Mouse (Mus musculus) limb, embryonic 11.5 days (tissue): ENCODE results near the gene Appbp2. TPM values are rescaled to one million over a fixed set of nuclear protein-coding genes. Genes with fewer than 3 reads are reported as not detected.
"Not testable (repeated sequence)": the region's sequence is repeated elsewhere in the genome, so short reads cannot be mapped to it uniquely, and the experiment has no call there.

Experiments used
- ATAC-seq: fragments of 200-750 bp; cut with Nextera tagmentation; 2 replicates; pipeline ENCODE4 v1.8.0; 2017; ENCODE audit warnings: low read depth; ENCODE audit not compliant: insufficient number of reproducible peaks, low FRiP score, low TSS enrichment
- DNase-seq: peaks from one replicate; pipeline ENCODE4 v3.0.0-alpha.2; 2015; ENCODE audit warnings: low spot score
- H3K27ac ChIP-seq: fragments of 300-500 bp; sonication (generic); replicated peaks from 2 replicates; pipeline ENCODE4 v1.5.1; 2014; ENCODE audit warnings: low read depth, mild to moderate bottlenecking, low read length
- H3K27me3 ChIP-seq: fragments of 300-500 bp; sonication (generic); 2 replicates; pipeline ENCODE4 v1.6.1; 2014; ENCODE audit warnings: mild to moderate bottlenecking, low read length, mixed read lengths; ENCODE audit not compliant: control insufficient read depth, insufficient read depth
- H3K36me3 ChIP-seq: fragments of 300-500 bp; sonication (generic); 2 replicates; pipeline ENCODE4 v1.6.1; 2014; ENCODE audit warnings: mild to moderate bottlenecking, low read length, moderate library complexity, mixed read lengths; ENCODE audit not compliant: control insufficient read depth, insufficient read depth
- H3K4me1 ChIP-seq: fragments of 300-500 bp; sonication (generic); 2 replicates; pipeline ENCODE4 v1.6.1; 2014; ENCODE audit warnings: low read length, mixed read lengths; ENCODE audit not compliant: control insufficient read depth, insufficient read depth
- H3K4me2 ChIP-seq: fragments of 300-500 bp; sonication (generic); 2 replicates; pipeline ENCODE4 v1.6.1; 2014; ENCODE audit warnings: low read depth, mild to moderate bottlenecking, moderate library complexity; ENCODE audit not compliant: severe bottlenecking
- H3K4me3 ChIP-seq: fragments of 300-500 bp; sonication (generic); 2 replicates; pipeline ENCODE4 v1.5.1; 2014; ENCODE audit warnings: low read depth, low read length
- H3K9ac ChIP-seq: fragments of 300-500 bp; sonication (generic); 2 replicates; pipeline ENCODE4 v1.6.1; 2014; ENCODE audit warnings: mild to moderate bottlenecking, low read length
- H3K9me3 ChIP-seq: fragments of 300-500 bp; sonication (generic); 2 replicates; pipeline ENCODE4 v1.6.1; 2016; ENCODE audit warnings: low read length; ENCODE audit not compliant: control insufficient read depth
- WGBS: fragments of 180-500 bp; shearing (Covaris S2); extraction: QIAGEN DNeasy Blood & Tissue Kit; methylation state at CpG from one replicate; pipeline ENCODE4 v1.1.7; 2014; 5-methylcytosine and 5-hydroxymethylcytosine counted together
- polyA plus RNA-seq: library from polyadenylated mRNA; unstranded; fragments of >200 nt; fragmentation: Nextera tagmentation; extraction: Ambion mirVana; gene quantifications from 2 replicates; pipeline ENCODE4 v1.2.1, GENCODE M21; 2014

Gene Appbp2
- polyA plus RNA-seq, 1 experiment from 2014 or later, result 49.7 TPM

- ATAC-seq (no peak), DNase-seq (no peak)
- Histone ChIP-seq H3K9ac (no peak overlapping the region), H3K9me3 (no peaks in the 10 kb centered on the region), H3K36me3 (no peaks in the 10 kb centered on the region), H3K27me3 (no peaks in the 10 kb centered on the region), H3K4me2 (no peak overlapping the region), H3K27ac (no peak overlapping the region), H3K4me1 (0 out of 2 replicates have a peak, but pooled peaks cover 3% of the 10 kb centered on the region), H3K4me3 (no peak overlapping the region)
- WGBS, result 67% methylated on average over 1 of the region's 1 CpGs
These were observed 67.4 kb downstream of the Appbp2 start for GRCm38 (mm10) chr11:85167503-85167902.

GRCm38 (mm10) chr11:85164371-85164770, 70.6 kb downstream of the Appbp2 start:
- Histone ChIP-seq H3K4me1 (no peaks in the 10 kb centered on the region), H3K9me3 (no peaks in the 10 kb centered on the region), H3K36me3 (no peaks in the 10 kb centered on the region), H3K27me3 (no peaks in the 10 kb centered on the region), H3K27ac (no peak overlapping the region), H3K9ac (no peak overlapping the region), H3K4me2 (no peak overlapping the region), H3K4me3 (no peak overlapping the region)
- ATAC-seq (no peak), DNase-seq (no peak)

DNA sequence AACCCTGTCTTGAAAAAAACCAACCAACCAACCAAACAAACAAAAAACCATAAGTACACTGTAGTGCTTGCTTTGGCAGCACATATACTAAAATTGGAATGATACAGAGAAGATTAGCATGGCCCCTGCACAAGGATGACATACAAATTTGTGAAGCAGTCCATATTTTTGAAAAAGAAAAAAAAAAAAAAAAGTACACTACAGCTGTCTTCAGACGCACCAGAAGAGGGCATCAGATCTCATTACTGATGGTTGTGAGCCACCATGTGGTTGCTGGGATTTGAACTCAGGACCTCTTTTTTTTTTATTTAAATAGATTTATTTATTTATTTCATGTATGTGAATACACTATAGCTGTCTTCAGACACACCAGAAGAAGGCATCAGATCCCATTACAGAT, 71.9 kb downstream of the Appbp2 start:
- H3K4me3 ChIP-seq, H3K4me1 ChIP-seq, H3K27me3 ChIP-seq, H3K27ac ChIP-seq, H3K4me2 ChIP-seq, DNase-seq, H3K9me3 ChIP-seq, H3K9ac ChIP-seq, ATAC-seq, H3K36me3 ChIP-seq: not testable (repeated sequence)
- 89% methylated on average over 1 of the region's 1 CpGs for WGBS

- Histone ChIP-seq H3K4me2 (no peak overlapping the region), H3K4me1 (no peaks in the 10 kb centered on the region), H3K27ac (no peak overlapping the region), H3K27me3 (no peaks in the 10 kb centered on the region), H3K9me3 (no peaks in the 10 kb centered on the region), H3K9ac (no peak overlapping the region), H3K4me3 (no peak overlapping the region), H3K36me3 (no peaks in the 10 kb centered on the region)
- WGBS, result 69% methylated on average over 2 of the region's 2 CpGs
- no peak for DNase-seq
- no peak for ATAC-seq
These were observed 77.6 kb downstream of the Appbp2 start for GRCm38 (mm10) chr11:85157301-85157700.

GRCm38 (mm10) chr11:85152256-85152930, 82.5 kb downstream of the Appbp2 start:
- H3K27me3 ChIP-seq, result no peaks in the 10 kb centered on the region
- H3K4me1 ChIP-seq, result no peaks in the 10 kb centered on the region
- H3K27ac ChIP-seq, result no peak overlapping the region
- WGBS, result 76% methylated on average over 2 of the region's 2 CpGs
- no peaks in the 10 kb centered on the region for H3K9me3 ChIP-seq
- no peak overlapping the region for H3K9ac ChIP-seq
- no peaks in the 10 kb centered on the region for H3K36me3 ChIP-seq
- ATAC-seq (no peak), DNase-seq (no peak)
- no peak overlapping the region for H3K4me2 ChIP-seq
- H3K4me3 ChIP-seq, result no peak overlapping the region

DNA sequence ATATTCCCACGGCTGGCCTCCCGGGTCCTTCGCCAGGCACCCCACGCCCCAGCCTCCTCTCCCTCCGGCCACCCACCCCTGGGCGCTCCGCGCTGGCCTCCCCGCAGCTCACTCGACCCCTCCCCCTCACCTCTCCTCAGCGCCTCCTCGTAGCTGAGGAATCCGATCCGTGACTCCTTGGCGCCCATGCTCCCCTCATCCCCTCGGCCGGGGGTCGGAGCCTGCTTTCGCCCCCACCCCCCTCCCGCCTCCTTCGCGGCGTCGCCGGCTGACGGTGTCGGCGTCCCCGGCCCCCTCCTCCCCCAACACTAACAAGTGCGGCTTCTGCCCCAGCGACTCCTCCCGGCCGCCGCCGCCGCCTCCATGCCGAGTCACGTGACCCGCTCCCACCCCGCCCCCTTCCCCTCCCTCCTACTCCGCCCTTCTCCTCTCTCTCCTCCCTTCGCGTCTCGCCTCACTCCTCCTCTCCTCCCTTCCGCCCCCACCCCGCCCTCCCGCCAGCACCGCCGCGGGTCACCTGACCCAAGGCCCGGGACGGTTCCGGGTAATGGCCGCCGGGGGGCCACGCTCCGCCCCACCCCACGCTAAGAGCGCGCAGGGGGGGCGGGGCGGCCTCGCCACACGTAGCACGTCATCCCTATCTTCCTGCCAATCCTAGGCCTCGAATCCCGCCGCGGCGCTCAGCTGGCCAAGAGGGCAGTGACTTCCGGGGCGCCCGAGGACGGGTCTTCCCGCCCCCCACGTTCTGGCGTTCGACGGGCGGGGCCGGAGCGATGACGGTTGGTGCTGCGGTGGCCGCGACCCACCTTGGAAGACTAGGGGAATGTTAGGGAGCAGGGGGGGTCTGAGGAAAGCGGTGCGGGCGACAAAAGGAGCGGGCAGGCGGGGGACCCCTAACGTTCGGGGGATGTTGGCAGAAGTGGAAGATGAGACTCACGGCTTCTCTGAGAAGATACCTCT, 95.1 kb downstream of the Appbp2 start, which contains the start of gene Usp32:
Gene Usp32 (minus strand): TSS at position 581 of the 960 bp plus-strand sequence.
- peak within 1 kb of the TSS; percentile 69 for H3K4me3 ChIP-seq
- H3K27ac ChIP-seq, result peak within 1 kb of the TSS; percentile 45; the same call in 1 of the 2 replicates
- H3K4me2 ChIP-seq, result peak within 1 kb of the TSS; percentile 62
- DNase-seq (peak; percentile 95), ATAC-seq (peak; percentile 98)
- under 1% methylated on average over 85 of the region's 94 CpGs for WGBS
- peaks cover 2% of the 10 kb centered on the region; the same call in 1 of the 2 replicates for H3K4me1 ChIP-seq
- H3K27me3 ChIP-seq, result no peaks in the 10 kb centered on the region
- H3K36me3 ChIP-seq, result no peaks in the 10 kb centered on the region
- H3K9me3 ChIP-seq, result no peaks in the 10 kb centered on the region
- H3K9ac ChIP-seq, result peak within 1 kb of the TSS; percentile 72

GRCm38 (mm10) chr11:85138776-85139474, 96.0 kb downstream of the Appbp2 start:
- Histone ChIP-seq H3K4me2 (peak overlapping the region; percentile 59), H3K9ac (peak overlapping the region; percentile 68), H3K9me3 (no peaks in the 10 kb centered on the region), H3K27me3 (no peaks in the 10 kb centered on the region), H3K4me1 (peaks cover 2% of the 10 kb centered on the region; the same call in 1 of the 2 replicates), H3K4me3 (peak overlapping the region; percentile 69), H3K27ac (peak overlapping the region; percentile 38; the same call in 1 of the 2 replicates), H3K36me3 (no peaks in the 10 kb centered on the region)
- ATAC-seq (no peak), DNase-seq (peak; percentile 30)
- 1% methylated on average over 17 of the region's 17 CpGs for WGBS
